Mouse (Mus musculus) brain, embryonic 18.5 days (tissue): ENCODE data around the gene Uvrag.

ENCODE experiments used
- DNase-seq: peaks from one replicate; pipeline ENCODE4 v3.0.0-alpha.2; 2012; ENCODE audit warnings: low read depth, low spot score

The Uvrag gene

GRCm38 (mm10) chr7:98850388-98850787 is 290.6 kb downstream of the Uvrag start:
- no peak for DNase-seq

- DNase-seq = no peak
These were observed 291.9 kb downstream of the Uvrag start for GRCm38 (mm10) chr7:98848899-98849640.

GRCm38 (mm10) chr7:98843649-98844048 is 297.3 kb downstream of the Uvrag start:
- DNase-seq = no peak

GRCm38 (mm10) chr7:98842997-98843396 is 297.9 kb downstream of the Uvrag start:
- DNase-seq = no peak

- DNase-seq = no peak
These were observed 299.1 kb downstream of the Uvrag start for GRCm38 (mm10) chr7:98841802-98842201.

GRCm38 (mm10) chr7:98840771-98841170 is 300.2 kb downstream of the Uvrag start:
- DNase-seq = no peak

GRCm38 (mm10) chr7:98839312-98839711 is 301.6 kb downstream of the Uvrag start:
- DNase-seq = no peak

GRCm38 (mm10) chr7:98838729-98839141 is 302.2 kb downstream of the Uvrag start:
- no peak for DNase-seq

GRCm38 (mm10) chr7:98837901-98838300 is 303.0 kb downstream of the Uvrag start:
- peak; percentile 57 for DNase-seq

GRCm38 (mm10) chr7:98836646-98837045 is 304.3 kb downstream of the Uvrag start:
- no peak for DNase-seq

GRCm38 (mm10) chr7:98835519-98836441 is 305.2 kb downstream of the Uvrag start:
- DNase-seq = no peak
